Mouse (Mus musculus): Measurements from ENCODE around the gene Slc9a3r1. TPM values are rescaled to one million over a fixed set of nuclear protein-coding genes. Genes with fewer than 3 reads are reported as not detected.
A peak's percentile ranks its signal among the peaks of the same experiment; 100 is the strongest.

Slc9a3r1 gene
- polyA plus RNA-seq, 1 experiment from 2014 or later: 51.7 TPM

DNA sequence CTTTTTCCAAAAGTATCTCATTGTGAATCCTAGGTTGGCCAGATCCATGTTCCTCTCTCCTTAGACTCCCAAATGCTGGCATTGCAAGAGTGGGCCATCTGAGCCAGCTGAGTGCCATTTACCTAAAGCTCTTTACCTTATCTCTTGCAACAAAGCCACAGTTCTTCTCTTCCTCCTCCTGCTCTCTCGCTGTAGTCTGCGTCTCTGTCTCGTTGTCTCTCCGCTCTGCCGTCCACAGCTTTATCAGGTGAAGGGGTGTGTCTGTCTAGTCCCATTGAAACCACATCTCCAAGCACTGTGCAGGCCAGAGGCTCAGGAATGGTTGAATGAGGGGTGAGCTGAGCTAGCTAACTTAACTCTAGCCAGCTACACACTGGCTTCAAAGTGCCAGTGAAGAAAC lies 32.8 kb downstream of the Slc9a3r1 start:
- no peaks in the 10 kb centered on the region for H3K9me3 ChIP-seq (replicated peaks; ENCODE audit: control insufficient read depth, low read length)
- ATAC-seq (replicated peaks; ENCODE audit: extremely low read depth, insufficient read depth, low FRiP score): no peak
- no peaks in the 10 kb centered on the region for H3K27me3 ChIP-seq (ENCODE audit: control insufficient read depth, insufficient read depth, low read length)
- H3K36me3 ChIP-seq (ENCODE audit: control insufficient read depth, insufficient read depth): peaks cover 6% of the 10 kb centered on the region; the same call in 1 of the 2 replicates
- no peak overlapping the region for H3K9ac ChIP-seq (ENCODE audit: low read length)
- peaks cover 12% of the 10 kb centered on the region for H3K4me1 ChIP-seq (ENCODE audit: control insufficient read depth, insufficient read depth, low read length)
- no peak overlapping the region for H3K27ac ChIP-seq (ENCODE audit: low read length)
- 36% methylated on average over 5 of the region's 5 CpGs for WGBS
- H3K4me2 ChIP-seq (ENCODE audit: low read depth, low read length): no peak overlapping the region
- no peak overlapping the region for H3K4me3 ChIP-seq (ENCODE audit: low read length)

GRCm38 (mm10) chr11:115197558-115197957 lies 34.4 kb downstream of the Slc9a3r1 start:
- Histone ChIP-seq H3K36me3 (ENCODE audit: control insufficient read depth, insufficient read depth) (peaks cover 12% of the 10 kb centered on the region; the same call in 1 of the 2 replicates), H3K9ac (ENCODE audit: low read length) (no peak overlapping the region), H3K27ac (ENCODE audit: low read length) (no peak overlapping the region), H3K4me3 (ENCODE audit: low read length) (no peak overlapping the region), H3K9me3 (replicated peaks; ENCODE audit: control insufficient read depth, low read length) (no peaks in the 10 kb centered on the region), H3K27me3 (ENCODE audit: control insufficient read depth, insufficient read depth, low read length) (no peaks in the 10 kb centered on the region), H3K4me1 (ENCODE audit: control insufficient read depth, insufficient read depth, low read length) (peaks cover 5% of the 10 kb centered on the region), H3K4me2 (ENCODE audit: low read depth, low read length) (no peak overlapping the region)
- ATAC-seq (replicated peaks; ENCODE audit: extremely low read depth, insufficient read depth, low FRiP score): no peak
- 71% methylated on average over 8 of the region's 8 CpGs for WGBS

DNA sequence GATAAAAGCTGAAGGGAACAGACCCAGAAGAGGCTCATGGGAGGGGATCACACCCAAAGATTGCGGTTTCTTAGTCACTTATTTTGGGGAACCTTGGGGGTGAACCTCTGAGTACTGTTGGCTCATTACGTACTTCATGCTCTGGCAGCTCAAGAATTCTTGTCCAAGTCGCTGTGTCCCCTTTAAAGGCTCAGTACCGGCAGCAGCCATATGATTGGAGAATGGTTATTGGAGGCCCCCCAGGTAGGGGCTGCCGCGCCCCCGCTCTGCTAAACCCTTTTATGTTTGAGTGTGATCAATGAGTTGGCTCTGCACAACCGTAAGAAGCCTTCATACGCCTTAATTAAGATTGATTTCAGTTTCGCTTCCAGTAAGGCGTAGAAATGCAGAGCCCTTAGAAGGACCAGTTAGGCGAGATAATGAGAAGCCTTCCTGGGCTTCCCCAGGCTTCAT lies 35.8 kb downstream of the Slc9a3r1 start:
- Histone ChIP-seq H3K27ac (ENCODE audit: low read length) (no peak overlapping the region), H3K4me3 (ENCODE audit: low read length) (no peak overlapping the region), H3K9me3 (replicated peaks; ENCODE audit: control insufficient read depth, low read length) (no peaks in the 10 kb centered on the region), H3K4me2 (ENCODE audit: low read depth, low read length) (no peak overlapping the region), H3K27me3 (ENCODE audit: control insufficient read depth, insufficient read depth, low read length) (no peaks in the 10 kb centered on the region), H3K36me3 (ENCODE audit: control insufficient read depth, insufficient read depth) (peaks cover 12% of the 10 kb centered on the region; the same call in 1 of the 2 replicates), H3K9ac (ENCODE audit: low read length) (no peak overlapping the region), H3K4me1 (ENCODE audit: control insufficient read depth, insufficient read depth, low read length) (peaks cover 4% of the 10 kb centered on the region; the same call in 1 of the 2 replicates)
- WGBS: 68% methylated on average over 12 of the region's 12 CpGs
- ATAC-seq (replicated peaks; ENCODE audit: extremely low read depth, insufficient read depth, low FRiP score): no peak

- H3K4me2 ChIP-seq (ENCODE audit: low read depth, low read length): no peak overlapping the region
- ATAC-seq (replicated peaks; ENCODE audit: extremely low read depth, insufficient read depth, low FRiP score): no peak
- peaks cover 14% of the 10 kb centered on the region; the same call in 1 of the 2 replicates for H3K36me3 ChIP-seq (ENCODE audit: control insufficient read depth, insufficient read depth)
- no peak overlapping the region for H3K9ac ChIP-seq (ENCODE audit: low read length)
- H3K27me3 ChIP-seq (ENCODE audit: control insufficient read depth, insufficient read depth, low read length): no peaks in the 10 kb centered on the region
- peaks cover 4% of the 10 kb centered on the region; the same call in 1 of the 2 replicates for H3K4me1 ChIP-seq (ENCODE audit: control insufficient read depth, insufficient read depth, low read length)
- H3K9me3 ChIP-seq (replicated peaks; ENCODE audit: control insufficient read depth, low read length): no peaks in the 10 kb centered on the region
- no peak overlapping the region for H3K4me3 ChIP-seq (ENCODE audit: low read length)
- no peak overlapping the region for H3K27ac ChIP-seq (ENCODE audit: low read length)
- 86% methylated on average over 4 of the region's 4 CpGs for WGBS
Observed at GRCm38 (mm10) chr11:115200520-115200919, 37.4 kb downstream of the Slc9a3r1 start.

DNA sequence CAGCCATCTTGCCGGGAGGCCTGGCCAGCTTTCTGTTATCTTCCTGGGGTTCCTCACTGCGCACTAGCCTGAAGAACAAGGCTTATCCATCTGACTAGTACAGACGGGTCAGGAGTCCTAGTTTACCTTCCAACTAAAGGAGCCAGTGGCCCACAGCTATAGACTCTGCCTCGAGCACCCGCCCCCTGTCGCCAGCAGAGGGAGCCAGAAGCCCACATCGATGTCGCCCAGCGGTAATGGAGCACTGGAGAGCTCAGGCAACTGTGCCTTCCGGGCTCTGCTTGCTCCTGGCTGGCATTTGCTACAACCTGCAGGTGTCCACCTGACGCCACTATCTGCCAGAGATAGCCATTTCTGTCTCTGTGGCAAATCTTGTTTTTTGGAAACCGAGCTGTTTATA lies 39.2 kb downstream of the Slc9a3r1 start:
- Histone ChIP-seq H3K36me3 (ENCODE audit: control insufficient read depth, insufficient read depth) (peaks cover 25% of the 10 kb centered on the region), H3K9ac (ENCODE audit: low read length) (no peak overlapping the region), H3K4me2 (ENCODE audit: low read depth, low read length) (no peak overlapping the region), H3K27me3 (ENCODE audit: control insufficient read depth, insufficient read depth, low read length) (no peaks in the 10 kb centered on the region), H3K27ac (ENCODE audit: low read length) (no peak overlapping the region), H3K9me3 (replicated peaks; ENCODE audit: control insufficient read depth, low read length) (no peaks in the 10 kb centered on the region), H3K4me1 (ENCODE audit: control insufficient read depth, insufficient read depth, low read length) (no peaks in the 10 kb centered on the region), H3K4me3 (ENCODE audit: low read length) (no peak overlapping the region)
- peak; percentile 83 for ATAC-seq (replicated peaks; ENCODE audit: extremely low read depth, insufficient read depth, low FRiP score)
- 13% methylated on average over 12 of the region's 12 CpGs for WGBS

DNA sequence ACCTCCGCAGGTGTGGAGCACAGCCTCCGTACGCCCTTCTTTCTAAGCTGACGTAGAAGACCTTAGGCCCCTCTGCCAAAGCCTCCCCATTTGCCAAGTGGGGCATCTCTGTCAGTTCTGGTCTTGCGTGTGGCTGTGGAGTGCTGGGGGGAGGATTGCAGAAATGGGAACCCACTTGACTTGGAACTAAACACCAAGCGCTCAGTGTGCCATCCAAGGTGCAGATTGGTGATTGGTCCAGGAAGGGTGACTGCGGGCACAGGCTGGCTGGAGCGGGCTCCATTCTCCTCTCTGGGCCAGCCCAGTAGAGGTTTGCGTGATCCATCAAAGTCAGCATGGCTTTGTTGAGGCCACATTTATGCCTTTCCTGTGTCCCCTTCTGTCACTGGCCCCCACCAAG lies 39.6 kb downstream of the Slc9a3r1 start:
- peaks cover 23% of the 10 kb centered on the region for H3K36me3 ChIP-seq (ENCODE audit: control insufficient read depth, insufficient read depth)

DNA sequence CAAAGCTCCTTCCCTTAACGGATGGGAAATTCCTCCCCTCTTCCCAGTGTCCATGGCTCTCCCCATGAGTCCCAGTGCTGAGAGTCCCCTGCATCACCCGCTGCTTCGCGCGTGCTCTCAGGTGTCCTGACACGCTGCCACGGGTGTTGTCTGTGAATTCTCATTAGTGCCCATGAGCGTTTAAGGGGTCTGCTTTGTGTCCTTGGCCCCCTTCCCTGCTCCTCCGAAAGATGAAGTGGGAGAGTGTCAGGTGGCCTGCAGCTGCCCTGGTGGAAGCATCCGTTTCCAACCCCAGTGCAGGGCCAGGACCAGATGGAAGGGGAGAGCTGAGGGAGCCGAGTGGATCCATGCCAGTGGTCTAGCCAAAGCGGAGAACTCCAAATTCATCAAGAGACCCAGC lies 45.0 kb downstream of the Slc9a3r1 start:
- Histone ChIP-seq H3K27me3 (ENCODE audit: control insufficient read depth, insufficient read depth, low read length) (no peaks in the 10 kb centered on the region), H3K9me3 (replicated peaks; ENCODE audit: control insufficient read depth, low read length) (no peaks in the 10 kb centered on the region), H3K4me3 (ENCODE audit: low read length) (no peak overlapping the region), H3K4me1 (ENCODE audit: control insufficient read depth, insufficient read depth, low read length) (peaks cover 6% of the 10 kb centered on the region; the same call in 1 of the 2 replicates), H3K9ac (ENCODE audit: low read length) (no peak overlapping the region), H3K4me2 (ENCODE audit: low read depth, low read length) (no peak overlapping the region), H3K36me3 (ENCODE audit: control insufficient read depth, insufficient read depth) (peaks cover 13% of the 10 kb centered on the region), H3K27ac (ENCODE audit: low read length) (no peak overlapping the region)
- WGBS: 81% methylated on average over 12 of the region's 12 CpGs
- no peak for ATAC-seq (replicated peaks; ENCODE audit: extremely low read depth, insufficient read depth, low FRiP score)

More for the DNA sequence above, 39.6 kb downstream of the Slc9a3r1 start:
- H3K9me3 ChIP-seq (replicated peaks; ENCODE audit: control insufficient read depth, low read length): no peaks in the 10 kb centered on the region
- ATAC-seq (replicated peaks; ENCODE audit: extremely low read depth, insufficient read depth, low FRiP score): no peak
- H3K9ac ChIP-seq (ENCODE audit: low read length): no peak overlapping the region
- H3K27me3 ChIP-seq (ENCODE audit: control insufficient read depth, insufficient read depth, low read length): no peaks in the 10 kb centered on the region
- no peak overlapping the region for H3K4me2 ChIP-seq (ENCODE audit: low read depth, low read length)
- 91% methylated on average over 9 of the region's 9 CpGs for WGBS
- H3K27ac ChIP-seq (ENCODE audit: low read length): no peak overlapping the region
- no peaks in the 10 kb centered on the region for H3K4me1 ChIP-seq (ENCODE audit: control insufficient read depth, insufficient read depth, low read length)
- H3K4me3 ChIP-seq (ENCODE audit: low read length): no peak overlapping the region

- Histone ChIP-seq H3K4me2 (ENCODE audit: low read depth, low read length) (no peak overlapping the region), H3K4me1 (ENCODE audit: control insufficient read depth, insufficient read depth, low read length) (peaks cover 6% of the 10 kb centered on the region; the same call in 1 of the 2 replicates), H3K27ac (ENCODE audit: low read length) (no peak overlapping the region), H3K4me3 (ENCODE audit: low read length) (no peak overlapping the region), H3K36me3 (ENCODE audit: control insufficient read depth, insufficient read depth) (peaks cover 13% of the 10 kb centered on the region), H3K9ac (ENCODE audit: low read length) (no peak overlapping the region), H3K9me3 (replicated peaks; ENCODE audit: control insufficient read depth, low read length) (no peaks in the 10 kb centered on the region), H3K27me3 (ENCODE audit: control insufficient read depth, insufficient read depth, low read length) (no peaks in the 10 kb centered on the region)
- ATAC-seq (replicated peaks; ENCODE audit: extremely low read depth, insufficient read depth, low FRiP score): no peak
- WGBS: 73% methylated on average over 25 of the region's 25 CpGs
Observed at GRCm38 (mm10) chr11:115208776-115209732, 45.9 kb downstream of the Slc9a3r1 start.

- H3K4me2 ChIP-seq (ENCODE audit: low read depth, low read length): no peak overlapping the region
Observed at GRCm38 (mm10) chr11:115209958-115210357, 46.8 kb downstream of the Slc9a3r1 start.

More at GRCm38 (mm10) chr11:115209958-115210357, 46.8 kb downstream of the Slc9a3r1 start:
- Histone ChIP-seq H3K9ac (ENCODE audit: low read length) (no peak overlapping the region), H3K27me3 (ENCODE audit: control insufficient read depth, insufficient read depth, low read length) (no peaks in the 10 kb centered on the region), H3K36me3 (ENCODE audit: control insufficient read depth, insufficient read depth) (peaks cover 13% of the 10 kb centered on the region), H3K9me3 (replicated peaks; ENCODE audit: control insufficient read depth, low read length) (no peaks in the 10 kb centered on the region), H3K27ac (ENCODE audit: low read length) (no peak overlapping the region), H3K4me1 (ENCODE audit: control insufficient read depth, insufficient read depth, low read length) (peaks cover 8% of the 10 kb centered on the region; the same call in 1 of the 2 replicates), H3K4me3 (ENCODE audit: low read length) (no peak overlapping the region)
- ATAC-seq (replicated peaks; ENCODE audit: extremely low read depth, insufficient read depth, low FRiP score): no peak
- WGBS: 82% methylated on average over 7 of the region's 7 CpGs

Data from heart, embryonic 16.5 days (tissue).